21 mouse cellular contexts compared by ENCODE assay signal in genomic region chr15:91381864-91382263, GRCm38 (mm10).
DNase-seq lines count a peak whose midpoint lies in the region; ATAC-seq and TF ChIP-seq lines count a peak whose summit lies in the region.
"Had no signal": no experiment of that assay in that cellular context is flagged by ENCODE, and none has a peak within 500 bp of the region (broad histone marks: within the 10 kb centered on the region; RNA-seq: fewer than 3 reads in every experiment).

No protein-coding gene starts in this region.

- H3K9ac ChIP-seq in intestine, embryonic 15.5 days, result no peak overlapping the region
- no peak overlapping the region for H3K9ac ChIP-seq in intestine, embryonic 16.5 days (ENCODE audit: low read depth, low read length)
- H3K9ac ChIP-seq in intestine, postnatal 0 days (ENCODE audit: low read depth, low read length), result no peak overlapping the region

- no peaks in the 10 kb centered on the region for H3K36me3 ChIP-seq in intestine, embryonic 15.5 days
- H3K36me3 ChIP-seq in intestine, embryonic 16.5 days (ENCODE audit: control insufficient read depth, insufficient read depth, low read length), result no peaks in the 10 kb centered on the region
- no peaks in the 10 kb centered on the region for H3K36me3 ChIP-seq in intestine, postnatal 0 days (ENCODE audit: control insufficient read depth, insufficient read depth)
- H3K36me3 ChIP-seq: G1E had no signal

- H3K4me1 ChIP-seq in intestine, embryonic 15.5 days (replicated peaks), result no peaks in the 10 kb centered on the region
- H3K4me1 ChIP-seq in intestine, embryonic 16.5 days (ENCODE audit: control insufficient read depth, insufficient read depth, low read length), result peaks cover 6% of the 10 kb centered on the region; the same call in 1 of the 2 replicates
- 0 out of 2 replicates have a peak, but pooled peaks cover 5% of the 10 kb centered on the region for H3K4me1 ChIP-seq in intestine, postnatal 0 days (replicated peaks; ENCODE audit: control insufficient read depth, insufficient read depth, low read length)

- no peak overlapping the region for H3K4me3 ChIP-seq in intestine, embryonic 15.5 days (replicated peaks)
- no peak overlapping the region for H3K4me3 ChIP-seq in intestine, embryonic 16.5 days (ENCODE audit: low read length)
- no peak overlapping the region for H3K4me3 ChIP-seq in intestine, postnatal 0 days (ENCODE audit: low read depth, low read length)

- TF ChIP-seq CTCF in intestine, postnatal 0 days (IDR thresholded peaks at IDR 0.05; ENCODE audit: low read depth), result no peak

- no peak overlapping the region for H3K27ac ChIP-seq in intestine, embryonic 15.5 days
- H3K27ac ChIP-seq in intestine, embryonic 16.5 days (ENCODE audit: low read length), result no peak overlapping the region
- no peak overlapping the region for H3K27ac ChIP-seq in intestine, postnatal 0 days (ENCODE audit: low read depth, low read length)

- 52% methylated on average over 1 of the region's 1 CpGs for WGBS in intestine, embryonic 15.5 days
- WGBS in intestine, embryonic 16.5 days, result 74% methylated on average over 1 of the region's 1 CpGs
- WGBS in intestine, postnatal 0 days, result 43% methylated on average over 1 of the region's 1 CpGs

- ATAC-seq in intestine, embryonic 15.5 days, result peak; percentile 69
- peak; percentile 68 for ATAC-seq in intestine, embryonic 16.5 days
- ATAC-seq in intestine, postnatal 0 days, result 0 out of 2 replicates have a peak, but pooled peaks have one; percentile 52
- ATAC-seq: activated CD4-positive, CD25-positive, alpha-beta regulatory T cell, adult 4 months; CD4-positive, CD25-positive, alpha-beta regulatory T cell, adult 4 months; Patski had no signal

- no peak overlapping the region for H3K4me2 ChIP-seq in intestine, embryonic 15.5 days (replicated peaks)
- no peak overlapping the region for H3K4me2 ChIP-seq in intestine, embryonic 16.5 days (ENCODE audit: low read depth, low read length)
- no peak overlapping the region for H3K4me2 ChIP-seq in intestine, postnatal 0 days (replicated peaks; ENCODE audit: low read depth)

- no peak for DNase-seq in left cerebral cortex, adult 11 months (ENCODE audit: low spot score)
- no peak for DNase-seq in thymus, postnatal 14 days
- DNase-seq in kidney, postnatal 25 days, result no peak
- DNase-seq: adrenal gland, adult 2 months; adrenal gland, adult 8-10 months; adrenal gland, postnatal 10 days; adrenal gland, postnatal 14 days; adrenal gland, postnatal 25 days; adrenal gland, postnatal 36 days; B cell, adult 2 months; cerebellum, adult 11 months; cerebellum, adult 11-12 months; cerebellum, adult 18-20 months had no signal

- no peaks in the 10 kb centered on the region for H3K27me3 ChIP-seq in intestine, embryonic 15.5 days (replicated peaks)
- no peaks in the 10 kb centered on the region for H3K27me3 ChIP-seq in intestine, embryonic 16.5 days (replicated peaks; ENCODE audit: control insufficient read depth, insufficient read depth, low read length)
- no peaks in the 10 kb centered on the region for H3K27me3 ChIP-seq in intestine, postnatal 0 days (replicated peaks; ENCODE audit: control insufficient read depth, insufficient read depth, low read length)
- H3K27me3 ChIP-seq: CH12.LX, Patski had no signal

- H3K9me3 ChIP-seq in intestine, embryonic 15.5 days, result no peaks in the 10 kb centered on the region
- H3K9me3 ChIP-seq in intestine, embryonic 16.5 days (ENCODE audit: control insufficient read depth, low read length), result no peaks in the 10 kb centered on the region
- H3K9me3 ChIP-seq in intestine, postnatal 0 days (ENCODE audit: control insufficient read depth), result no peaks in the 10 kb centered on the region
